Mouse (Mus musculus): ENCODE measurements around the gene Sh3pxd2a.

DNA sequence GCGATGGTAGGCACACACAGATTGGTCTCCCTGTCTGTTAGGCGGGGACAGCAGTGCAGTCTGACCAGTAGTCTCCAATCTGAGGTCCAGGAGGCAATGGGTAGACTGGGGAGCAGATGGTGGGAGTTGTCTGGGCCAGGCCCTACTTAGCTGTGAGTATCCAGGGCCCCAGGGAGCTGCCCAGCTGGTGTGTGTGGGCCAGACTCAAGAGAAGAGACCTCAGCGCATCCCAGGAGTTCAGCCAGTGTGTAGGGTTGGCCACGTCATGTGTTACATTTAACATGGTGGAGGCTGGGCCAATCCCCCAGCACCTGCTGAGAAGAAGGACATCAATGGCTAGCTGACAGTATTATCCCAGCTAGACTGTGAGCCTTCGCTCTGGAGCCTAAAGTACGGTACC is 56.9 kb downstream of the Sh3pxd2a start:
- TF ChIP-seq POLR2A (IDR thresholded peaks at IDR 0.05; ENCODE audit: low read depth, low read length): no peak
- no peak for TF ChIP-seq CTCF (IDR thresholded peaks at IDR 0.05; ENCODE audit: extremely low read depth, insufficient read depth, insufficient read length, insufficient replicate concordance)
